Mouse (Mus musculus) neutrophil, adult 5-6 weeks (primary cell): ENCODE data around the gene Sval1. TPM values are rescaled to one million over a fixed set of nuclear protein-coding genes. Genes with fewer than 3 reads are reported as not detected.

Source experiments
- ATAC-seq: fragments of 151-379, 151-347 bp; 2 replicates; pipeline ENCODE4 v1.8.0; 2017; ENCODE audit warnings: mild to moderate bottlenecking, moderate TSS enrichment; ENCODE audit not compliant: insufficient number of reproducible peaks, poor library complexity, low FRiP score, severe bottlenecking; ENCODE audit errors: extremely low read depth
- total RNA-seq: library from RNA; stranded (forward); fragments of 200-1000 nt; gene quantifications from 2 replicates; pipeline ENCODE4 v1.2.3, GENCODE M21; 2017

Sval1 gene
- total RNA-seq, result not detected in 2 replicates

- ATAC-seq, result no peak
Observed at GRCm38 (mm10) chr6:41951330-41951729, at the start of gene Sval1. TSS of gene Sval1 (plus strand) at chr6:41951630.

GRCm38 (mm10) chr6:41911625-41912024 is 39.8 kb upstream of the Sval1 start:
- ATAC-seq, result no peak

GRCm38 (mm10) chr6:41914883-41915282 is 36.5 kb upstream of the Sval1 start:
- ATAC-seq, result no peak

- no peak for ATAC-seq
Observed at GRCm38 (mm10) chr6:41967840-41968239, 16.4 kb downstream of the Sval1 start, which contains the start of gene Sval3. TSS of gene Sval3 (plus strand) at chr6:41968140.

Other genes starting within 250 kb of the Sval1 start
- gene Kel, start 247.3 kb upstream of the Sval1 start, total RNA-seq, result 0.47 and 1.5 TPM in 2 replicates
- gene Olfr459, start 176.5 kb upstream of the Sval1 start, total RNA-seq, result not detected in 2 replicates
- not detected in 2 replicates for gene Pip, start 104.1 kb upstream of the Sval1 start, total RNA-seq
- gene Sval2, start 98.6 kb upstream of the Sval1 start, total RNA-seq, result not detected in 2 replicates
- not detected in 2 replicates for gene Sval3, start 16.5 kb downstream of the Sval1 start, total RNA-seq
- not detected in 2 replicates for gene Sva, start 86.8 kb downstream of the Sval1 start, total RNA-seq
- not detected in 2 replicates for gene Tas2r139, start 189.3 kb downstream of the Sval1 start, total RNA-seq